Mouse (Mus musculus) liver, embryonic 14.5 days (tissue): ENCODE measurements around the gene Tfeb.

Experiments
- CTCF ChIP-seq: IDR thresholded peaks from 2 replicates; pipeline ENCODE4 v1.5.1; 2016; ENCODE audit warnings: antibody characterized with exemption, low read depth, control low read depth
- EP300 ChIP-seq: IDR thresholded peaks from 2 replicates; pipeline ENCODE4 v1.6.1; 2016; ENCODE audit warnings: antibody characterized with exemption, low read depth

- TF ChIP-seq CTCF (no peak), EP300 (no peak)
These were observed 24.9 kb upstream of the Tfeb start for GRCm38 (mm10) chr17:47711883-47712282.
